23 mouse cellular contexts compared by ENCODE assay signal in the genomic region with DNA sequence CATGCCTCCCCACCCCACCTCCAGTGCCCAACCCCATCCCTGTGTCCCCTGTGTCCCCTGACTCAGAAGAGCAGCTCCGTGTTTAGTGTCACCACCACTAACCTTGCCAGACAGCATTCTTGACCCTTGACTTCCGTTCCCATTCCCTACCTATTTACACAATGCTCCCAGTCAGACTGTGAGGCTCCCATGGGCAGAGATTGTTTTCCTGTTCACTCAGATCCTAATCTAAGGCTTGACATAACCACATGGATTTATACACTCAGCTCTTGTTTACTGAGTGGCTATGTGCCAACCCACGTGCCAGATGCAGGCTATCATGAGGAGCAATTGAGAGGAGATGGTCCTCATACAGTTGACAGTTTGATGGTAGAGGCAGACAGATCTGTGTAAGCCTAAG. TPM values are rescaled to one million over a fixed set of nuclear protein-coding genes. Genes with fewer than 3 reads are reported as not detected.
DNase-seq lines count a peak whose midpoint lies in the region; ATAC-seq and TF ChIP-seq lines count a peak whose summit lies in the region.
"Had no signal": no experiment of that assay in that cellular context is flagged by ENCODE, and none has a peak within 500 bp of the region (broad histone marks: within the 10 kb centered on the region; RNA-seq: fewer than 3 reads in every experiment).

No protein-coding gene starts in this region.

- peak; percentile 57 to 83 for DNase-seq in lung, adult 18-20 months
- no peak for DNase-seq in lung, adult 2 months
- peak; percentile 85 for DNase-seq in lung, postnatal 0 days (ENCODE audit: low spot score)
- peak; percentile 57 for DNase-seq in stomach, postnatal 0 days (ENCODE audit: low spot score)
- DNase-seq: adrenal gland, postnatal 10 days; cerebellum, adult 11-12 months; cerebellum, postnatal 25 days; forebrain, postnatal 0 days; gastrocnemius, postnatal 36 days; kidney, postnatal 10 days; layer of hippocampus, postnatal 36 days; midbrain, embryonic 14.5 days; right cerebral cortex, postnatal 25 days; thymus, adult 2 months had no signal

- no peak overlapping the region for H3K4me2 ChIP-seq in intestine, embryonic 16.5 days (ENCODE audit: low read depth, low read length)
- no peak overlapping the region for H3K4me2 ChIP-seq in lung, postnatal 0 days (replicated peaks; ENCODE audit: low read depth, low read length)
- no peak overlapping the region for H3K4me2 ChIP-seq in stomach, postnatal 0 days (replicated peaks; ENCODE audit: low read depth)
- H3K4me2 ChIP-seq: embryonic facial prominence, embryonic 15.5 days; limb, embryonic 13.5 days had no signal

- H3K9me3 ChIP-seq in intestine, embryonic 16.5 days (ENCODE audit: control insufficient read depth, low read length) = no peaks in the 10 kb centered on the region
- H3K9me3 ChIP-seq in lung, postnatal 0 days (ENCODE audit: low read length) = no peaks in the 10 kb centered on the region
- no peaks in the 10 kb centered on the region for H3K9me3 ChIP-seq in stomach, postnatal 0 days (ENCODE audit: control insufficient read depth, low read length)
- H3K9me3 ChIP-seq: embryonic facial prominence, embryonic 15.5 days; limb, embryonic 13.5 days had no signal

- peak; percentile 40; the same call in 1 of the 2 replicates for ATAC-seq in intestine, embryonic 16.5 days
- ATAC-seq in lung, postnatal 0 days = peak; percentile 90
- peak; percentile 77 for ATAC-seq in stomach, postnatal 0 days (ENCODE audit: low FRiP score, low TSS enrichment)
- ATAC-seq in monocyte, adult 5-6 weeks (replicated peaks; ENCODE audit: insufficient number of reproducible peaks, low FRiP score, low TSS enrichment, poor library complexity, severe bottlenecking) = no peak
- ATAC-seq in cerebellum, adult (ENCODE audit: insufficient number of reproducible peaks, low FRiP score, low TSS enrichment) = no peak
- ATAC-seq: activated CD4-positive, CD25-positive, alpha-beta regulatory T cell, adult 4 months; forebrain, postnatal 0 days had no signal

- TF ChIP-seq CTCF in lung, adult 2 months (IDR thresholded peaks at IDR 0.05; ENCODE audit: insufficient read depth, low read length) = no peak
- no peak for TF ChIP-seq CTCF in lung, postnatal 0 days (IDR thresholded peaks at IDR 0.05)
- no peak for TF ChIP-seq CTCF in stomach, postnatal 0 days (IDR thresholded peaks at IDR 0.05; ENCODE audit: low read depth)

- H3K4me1 ChIP-seq in lung, adult 2 months (ENCODE audit: control insufficient read depth, insufficient read depth, low read length) = peaks cover 10% of the 10 kb centered on the region
- H3K4me1 ChIP-seq in intestine, embryonic 16.5 days (ENCODE audit: control insufficient read depth, insufficient read depth, low read length) = peaks cover 2% of the 10 kb centered on the region; the same call in 1 of the 2 replicates
- peaks cover 6% of the 10 kb centered on the region; the same call in 1 of the 2 replicates for H3K4me1 ChIP-seq in lung, postnatal 0 days (ENCODE audit: insufficient read depth, low read depth, low read length)
- peaks cover 2% of the 10 kb centered on the region for H3K4me1 ChIP-seq in stomach, postnatal 0 days (replicated peaks; ENCODE audit: control insufficient read depth, insufficient read depth)
- H3K4me1 ChIP-seq: limb, embryonic 13.5 days had no signal

- H3K4me3 ChIP-seq in lung, adult 2 months (replicated peaks; ENCODE audit: extremely low read depth, low read depth, low read length) = no peak overlapping the region
- H3K4me3 ChIP-seq in intestine, embryonic 16.5 days (ENCODE audit: low read length) = no peak overlapping the region
- H3K4me3 ChIP-seq in lung, postnatal 0 days (ENCODE audit: low read depth, low read length) = no peak overlapping the region
- H3K4me3 ChIP-seq in stomach, postnatal 0 days (ENCODE audit: low read depth, low read length) = no peak overlapping the region
- H3K4me3 ChIP-seq: embryonic facial prominence, embryonic 15.5 days; hindbrain, embryonic 10.5 days; layer of hippocampus, adult 2 months; limb, embryonic 13.5 days; myocyte had no signal

- 27% methylated on average over 3 of the region's 3 CpGs for WGBS in lung, adult 2 months
- WGBS in intestine, embryonic 16.5 days = 34% methylated on average over 3 of the region's 3 CpGs
- WGBS in lung, postnatal 0 days = 28% methylated on average over 3 of the region's 3 CpGs
- WGBS in stomach, postnatal 0 days = 35% methylated on average over 3 of the region's 3 CpGs

- H3K27me3 ChIP-seq in intestine, embryonic 16.5 days (replicated peaks; ENCODE audit: control insufficient read depth, insufficient read depth, low read length) = no peaks in the 10 kb centered on the region
- no peaks in the 10 kb centered on the region for H3K27me3 ChIP-seq in lung, postnatal 0 days (replicated peaks; ENCODE audit: insufficient read depth, low read length)
- H3K27me3 ChIP-seq in stomach, postnatal 0 days (ENCODE audit: control insufficient read depth, insufficient read depth, low read length) = no peaks in the 10 kb centered on the region
- H3K27me3 ChIP-seq: embryonic facial prominence, embryonic 15.5 days; limb, embryonic 13.5 days had no signal

- TF ChIP-seq POLR2A in lung, adult 2 months (IDR thresholded peaks at IDR 0.05; ENCODE audit: borderline replicate concordance, extremely low read depth, low read depth, low read length) = no peak

- no peak overlapping the region for H3K27ac ChIP-seq in intestine, embryonic 16.5 days (ENCODE audit: low read length)
- H3K27ac ChIP-seq in lung, postnatal 0 days (ENCODE audit: low read length) = 0 out of 2 replicates have a peak overlapping the region, but pooled peaks have one; percentile 20
- H3K27ac ChIP-seq in stomach, postnatal 0 days (replicated peaks) = no peak overlapping the region
- H3K27ac ChIP-seq: embryonic facial prominence, embryonic 15.5 days; hindbrain, embryonic 10.5 days; layer of hippocampus, adult 2 months; limb, embryonic 13.5 days had no signal

- peak; percentile 97 for TF ChIP-seq EP300 in lung, postnatal 0 days (IDR thresholded peaks at IDR 0.05)
- no peak for TF ChIP-seq EP300 in stomach, postnatal 0 days (optimal IDR thresholded peaks at IDR 0.05)

- no peaks in the 10 kb centered on the region for H3K36me3 ChIP-seq in intestine, embryonic 16.5 days (ENCODE audit: control insufficient read depth, insufficient read depth, low read length)
- H3K36me3 ChIP-seq in lung, postnatal 0 days (ENCODE audit: insufficient read depth, low read length) = no peaks in the 10 kb centered on the region
- H3K36me3 ChIP-seq in stomach, postnatal 0 days (ENCODE audit: control insufficient read depth, insufficient read depth, low read length) = no peaks in the 10 kb centered on the region
- H3K36me3 ChIP-seq: embryonic facial prominence, embryonic 15.5 days; hindbrain, embryonic 10.5 days; limb, embryonic 13.5 days had no signal

- no peak overlapping the region for H3K9ac ChIP-seq in intestine, embryonic 16.5 days (ENCODE audit: low read depth, low read length)
- H3K9ac ChIP-seq in lung, postnatal 0 days (replicated peaks; ENCODE audit: low read depth) = no peak overlapping the region
- no peak overlapping the region for H3K9ac ChIP-seq in stomach, postnatal 0 days (ENCODE audit: low read length)
- H3K9ac ChIP-seq: embryonic facial prominence, embryonic 15.5 days; forebrain, postnatal 0 days; limb, embryonic 13.5 days had no signal

RNA-seq across cellular contexts. Expression of gene Abcc3, which starts 27.5 kb away (rescaled TPM):
- 47.6 and 57.9 TPM in 2 replicates for polyA plus RNA-seq in lung, adult 2 months (2012; rRNA removed)
- polyA plus RNA-seq in intestine, embryonic 16.5 days (2015; fragmentation: Nextera tagmentation; extraction: Ambion mirVana) = 2.5 and 3.3 TPM in 2 replicates
- 8.7 and 10.4 TPM in 2 replicates for polyA plus RNA-seq in lung, postnatal 0 days (2015; fragmentation: Nextera tagmentation; extraction: Ambion mirVana)
- polyA plus RNA-seq in stomach, postnatal 0 days (2015; fragmentation: Nextera tagmentation; extraction: Ambion mirVana) = 25.3 and 31.4 TPM in 2 replicates
- 0.39 to 1.8 TPM (median 0.64 TPM) in 3 replicates for total RNA-seq in monocyte, adult 5-6 weeks (2017)
- polyA plus RNA-seq: myocyte had no signal

RNA-seq across cellular contexts. Expression of gene Ankrd40, which starts 37.5 kb away (rescaled TPM):
- 193 and 235 TPM in 2 replicates for polyA plus RNA-seq in lung, adult 2 months (2012; rRNA removed)
- polyA plus RNA-seq in intestine, embryonic 16.5 days (2015; fragmentation: Nextera tagmentation; extraction: Ambion mirVana) = 11.8 and 11.9 TPM in 2 replicates
- 33.3 and 33.6 TPM in 2 replicates for polyA plus RNA-seq in lung, postnatal 0 days (2015; fragmentation: Nextera tagmentation; extraction: Ambion mirVana)
- 14.8 and 15.6 TPM in 2 replicates for polyA plus RNA-seq in stomach, postnatal 0 days (2015; fragmentation: Nextera tagmentation; extraction: Ambion mirVana)
- 51.5 to 78.7 TPM (median 72.6 TPM) in 3 replicates for total RNA-seq in monocyte, adult 5-6 weeks (2017)

RNA-seq across cellular contexts. Expression of gene Luc7l3, which starts 43.6 kb away (rescaled TPM):
- 10.0 and 16.1 TPM in 2 replicates for polyA plus RNA-seq in lung, adult 2 months (2012; rRNA removed)
- polyA plus RNA-seq in intestine, embryonic 16.5 days (2015; fragmentation: Nextera tagmentation; extraction: Ambion mirVana) = 65.5 and 74.6 TPM in 2 replicates
- 79.4 and 84.0 TPM in 2 replicates for polyA plus RNA-seq in lung, postnatal 0 days (2015; fragmentation: Nextera tagmentation; extraction: Ambion mirVana)
- 50.0 and 51.2 TPM in 2 replicates for polyA plus RNA-seq in stomach, postnatal 0 days (2015; fragmentation: Nextera tagmentation; extraction: Ambion mirVana)
- 180 to 368 TPM (median 210 TPM) in 3 replicates for total RNA-seq in monocyte, adult 5-6 weeks (2017)

Comparison
In these comparisons a context has a peak if more than half of its experiments do, and no peak if none do; other contexts are left out.
1. ATAC-seq: peak in intestine, embryonic 16.5 days (single experiment), lung, postnatal 0 days (single experiment) and stomach, postnatal 0 days (single experiment); none in monocyte, adult 5-6 weeks (single experiment) and cerebellum, adult (single experiment).